Mouse (Mus musculus) hindbrain, embryonic 10.5 days (tissue): ENCODE measurements around the gene Syt16. TPM values are rescaled to one million over a fixed set of nuclear protein-coding genes. Genes with fewer than 3 reads are reported as not detected.

ENCODE experiments used
- DNase-seq: peaks from one replicate; pipeline ENCODE4 v3.0.0-alpha.2; 2017; ENCODE audit warnings: low spot score
- H3K27ac ChIP-seq: fragments of 300-500 bp; sonication (generic); 2 replicates; pipeline ENCODE4 v1.5.1; 2016; ENCODE audit warnings: mild to moderate bottlenecking, moderate library complexity
- H3K27me3 ChIP-seq: fragments of 300-500 bp; sonication (generic); 2 replicates; pipeline ENCODE4 v1.6.1; 2016; ENCODE audit warnings: mild to moderate bottlenecking; ENCODE audit not compliant: poor library complexity, insufficient read depth, severe bottlenecking
- H3K36me3 ChIP-seq: fragments of 300-500 bp; sonication (generic); 2 replicates; pipeline ENCODE4 v1.6.1; 2016; ENCODE audit warnings: mild to moderate bottlenecking, moderate library complexity
- H3K4me1 ChIP-seq: fragments of 300-500 bp; sonication (generic); replicated peaks from 2 replicates; pipeline ENCODE4 v1.6.1; 2016; ENCODE audit warnings: mild to moderate bottlenecking
- H3K4me3 ChIP-seq: fragments of 300-500 bp; sonication (generic); 2 replicates; pipeline ENCODE4 v1.5.1; 2016; ENCODE audit warnings: mild to moderate bottlenecking, moderate library complexity
- H3K9me3 ChIP-seq: fragments of 300-500 bp; sonication (generic); 2 replicates; pipeline ENCODE4 v1.6.1; 2016; ENCODE audit warnings: mild to moderate bottlenecking, moderate library complexity
- WGBS: fragments of 180-500 bp; shearing (Covaris S2); methylation state at CpG from one replicate; pipeline ENCODE4 v1.1.7; 2016; 5-methylcytosine and 5-hydroxymethylcytosine counted together
- polyA plus RNA-seq: library from polyadenylated mRNA; unstranded; fragments of >200 nt; fragmentation: Nextera tagmentation; extraction: Ambion mirVana; gene quantifications from 2 replicates; pipeline ENCODE4 v1.2.1, GENCODE M21; 2016

Syt16 gene
- polyA plus RNA-seq, 1 experiment from 2014 or later, result 5.1 TPM

- DNase-seq, result no peak
- Histone ChIP-seq H3K9me3 (no peaks in the 10 kb centered on the region), H3K27ac (no peak overlapping the region), H3K36me3 (no peaks in the 10 kb centered on the region), H3K4me1 (peaks cover 12% of the 10 kb centered on the region; the same call in 1 of the 2 replicates), H3K4me3 (no peak overlapping the region), H3K27me3 (no peaks in the 10 kb centered on the region)
- WGBS, result 90% methylated on average over 1 of the region's 1 CpGs
These were observed 92.1 kb downstream of the Syt16 start for GRCm38 (mm10) chr12:74089342-74090131.

DNA sequence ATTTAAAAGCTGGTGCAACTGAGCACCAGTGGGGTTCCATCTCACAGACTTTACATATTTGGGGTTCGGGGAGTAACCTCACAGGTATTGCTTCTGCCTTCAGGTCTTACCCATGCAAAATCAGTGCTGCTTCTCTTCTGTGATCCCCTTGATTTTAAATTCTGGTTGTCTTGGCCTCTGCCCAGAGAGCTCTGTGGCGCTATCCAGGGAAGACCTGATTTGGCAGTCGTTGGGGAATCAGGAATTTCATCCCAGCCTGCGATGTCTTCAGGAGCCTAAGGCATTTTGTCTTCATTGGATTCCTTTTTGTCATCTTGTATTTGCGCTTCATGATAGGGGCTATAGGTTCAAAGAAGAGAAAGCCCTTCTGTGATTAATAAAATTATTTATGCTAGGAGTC, 95.1 kb downstream of the Syt16 start:
- WGBS, result 82% methylated on average over 5 of the region's 5 CpGs
- Histone ChIP-seq H3K27me3 (no peaks in the 10 kb centered on the region), H3K4me3 (no peak overlapping the region), H3K27ac (no peak overlapping the region), H3K36me3 (no peaks in the 10 kb centered on the region), H3K9me3 (no peaks in the 10 kb centered on the region), H3K4me1 (peaks cover under 1% of the 10 kb centered on the region; the same call in 1 of the 2 replicates)
- DNase-seq, result no peak

DNA sequence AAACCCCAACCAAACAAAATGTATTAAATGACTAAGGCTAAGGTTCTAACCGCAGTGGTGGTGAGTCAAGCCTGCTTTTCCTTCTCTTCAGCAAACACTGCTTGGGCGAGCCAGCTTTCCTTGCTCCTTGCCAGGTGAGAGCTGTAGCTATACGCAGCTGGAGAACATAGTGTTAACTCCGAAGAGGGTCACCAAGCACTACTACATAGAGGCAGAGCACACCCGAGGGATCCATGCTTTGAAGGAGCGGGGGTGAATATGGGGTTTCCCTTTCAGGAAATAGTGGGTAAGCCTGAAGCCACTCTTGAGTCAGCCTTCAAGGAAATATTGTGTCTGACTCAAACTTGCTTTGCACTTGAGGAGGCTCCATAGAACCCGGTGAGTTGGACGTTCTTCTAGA, 95.6 kb downstream of the Syt16 start:
- H3K27me3 ChIP-seq, result no peaks in the 10 kb centered on the region
- H3K4me1 ChIP-seq, result peaks cover 3% of the 10 kb centered on the region; the same call in 1 of the 2 replicates
- no peak overlapping the region for H3K27ac ChIP-seq
- DNase-seq, result no peak
- no peak overlapping the region for H3K4me3 ChIP-seq
- WGBS, result 87% methylated on average over 8 of the region's 8 CpGs
- H3K36me3 ChIP-seq, result no peaks in the 10 kb centered on the region
- no peaks in the 10 kb centered on the region for H3K9me3 ChIP-seq

- Histone ChIP-seq H3K27me3 (no peaks in the 10 kb centered on the region), H3K4me1 (peaks cover 17% of the 10 kb centered on the region), H3K9me3 (no peaks in the 10 kb centered on the region), H3K36me3 (no peaks in the 10 kb centered on the region), H3K27ac (no peak overlapping the region), H3K4me3 (no peak overlapping the region)
- DNase-seq, result no peak
- 87% methylated on average over 5 of the region's 5 CpGs for WGBS
These were observed 97.2 kb downstream of the Syt16 start for GRCm38 (mm10) chr12:74094701-74095100.

GRCm38 (mm10) chr12:74098572-74099290, 101.3 kb downstream of the Syt16 start:
- Histone ChIP-seq H3K27me3 (no peaks in the 10 kb centered on the region), H3K4me3 (no peak overlapping the region), H3K36me3 (no peaks in the 10 kb centered on the region), H3K4me1 (peaks cover 17% of the 10 kb centered on the region), H3K27ac (no peak overlapping the region; the same call in 1 of the 2 replicates), H3K9me3 (no peaks in the 10 kb centered on the region)
- 58% methylated on average over 8 of the region's 8 CpGs for WGBS
- DNase-seq, result no peak

DNA sequence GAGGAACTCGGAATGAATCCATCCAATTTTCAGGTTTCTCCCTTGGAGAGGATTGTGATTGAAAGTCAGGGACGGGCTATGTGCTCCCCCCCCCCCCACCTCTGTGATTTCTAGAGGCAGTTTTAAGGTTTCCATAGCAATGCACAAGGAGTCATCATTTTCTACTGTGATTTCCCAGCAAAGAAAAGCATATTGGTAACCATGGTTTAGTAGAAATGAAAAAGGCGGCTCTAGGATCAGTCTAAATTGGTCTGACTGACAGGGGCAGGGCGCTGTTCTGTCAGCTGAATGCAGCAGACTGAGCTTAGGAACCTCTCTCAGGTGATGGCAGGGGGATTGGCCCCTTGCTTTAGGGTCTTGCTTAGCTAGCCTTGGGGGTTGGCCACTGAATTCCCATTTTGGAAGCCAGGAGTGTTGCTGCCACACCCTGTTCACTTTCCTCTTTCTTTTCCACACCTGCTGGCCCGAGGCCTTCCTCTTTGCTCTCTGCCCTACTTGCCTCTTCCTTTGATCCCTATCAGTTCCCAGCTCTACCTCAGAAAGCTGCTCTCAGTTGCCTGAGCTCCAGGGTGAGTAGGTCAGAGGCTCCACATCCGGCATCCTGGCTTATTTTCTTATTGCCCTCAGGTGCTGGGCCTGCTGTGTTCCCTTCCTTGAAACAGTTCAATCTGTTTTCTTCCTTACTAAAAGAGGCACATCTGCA, 108.5 kb downstream of the Syt16 start:
- peaks cover 13% of the 10 kb centered on the region for H3K4me1 ChIP-seq
- peaks cover 10% of the 10 kb centered on the region for H3K27me3 ChIP-seq
- 72% methylated on average over 6 of the region's 6 CpGs for WGBS
- DNase-seq, result no peak
- no peaks in the 10 kb centered on the region for H3K36me3 ChIP-seq
- no peaks in the 10 kb centered on the region for H3K9me3 ChIP-seq
- no peak overlapping the region for H3K4me3 ChIP-seq
- no peak overlapping the region for H3K27ac ChIP-seq

GRCm38 (mm10) chr12:74108663-74109081, 111.2 kb downstream of the Syt16 start:
- Histone ChIP-seq H3K4me3 (no peak overlapping the region), H3K4me1 (peaks cover 13% of the 10 kb centered on the region), H3K36me3 (no peaks in the 10 kb centered on the region), H3K27ac (no peak overlapping the region), H3K27me3 (peaks cover 20% of the 10 kb centered on the region), H3K9me3 (no peaks in the 10 kb centered on the region)
- 70% methylated on average over 4 of the region's 4 CpGs for WGBS
- no peak for DNase-seq

DNA sequence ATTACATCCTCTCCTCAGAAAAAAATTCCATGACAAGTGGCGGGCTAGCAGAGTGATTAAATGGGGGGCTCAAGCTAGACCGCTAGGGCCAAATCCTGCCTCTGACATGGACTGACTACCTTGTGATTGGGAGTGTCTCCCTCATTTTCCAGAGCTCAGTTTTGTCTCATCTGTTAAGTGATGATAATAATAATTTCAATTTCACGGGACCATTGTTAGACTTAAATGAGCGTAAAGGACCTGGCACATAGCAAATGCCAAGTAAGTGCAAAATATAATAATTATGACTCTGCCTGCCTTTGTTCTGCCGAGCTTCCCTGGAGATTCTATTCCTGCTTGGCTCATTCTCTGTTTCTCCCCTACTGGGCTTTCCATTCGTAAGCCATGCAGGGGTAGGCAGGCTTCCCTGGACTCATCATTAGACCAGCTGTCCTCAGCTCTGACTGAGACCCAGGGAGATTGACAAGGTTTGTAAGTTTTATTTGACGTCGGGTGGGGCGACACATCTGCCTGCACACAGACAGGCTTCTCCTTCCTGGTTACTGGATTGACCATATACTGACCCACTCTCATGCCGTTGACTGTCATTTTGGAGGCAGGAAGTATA, 112.1 kb downstream of the Syt16 start:
- no peak for DNase-seq
- H3K4me1 ChIP-seq, result peaks cover 13% of the 10 kb centered on the region

GRCm38 (mm10) chr12:74116825-74117224, 119.4 kb downstream of the Syt16 start:
- no peak overlapping the region for H3K27ac ChIP-seq
- WGBS, result 78% methylated on average over 6 of the region's 6 CpGs
- DNase-seq, result no peak
- 0 out of 2 replicates have a peak, but pooled peaks cover 3% of the 10 kb centered on the region for H3K27me3 ChIP-seq
- H3K9me3 ChIP-seq, result peaks cover 4% of the 10 kb centered on the region; the same call in 1 of the 2 replicates
- H3K36me3 ChIP-seq, result no peaks in the 10 kb centered on the region
- H3K4me1 ChIP-seq, result no peaks in the 10 kb centered on the region
- H3K4me3 ChIP-seq, result no peak overlapping the region

More for the DNA sequence above, 112.1 kb downstream of the Syt16 start:
- Histone ChIP-seq H3K27ac (no peak overlapping the region), H3K4me3 (no peak overlapping the region), H3K27me3 (peaks cover 20% of the 10 kb centered on the region), H3K36me3 (no peaks in the 10 kb centered on the region), H3K9me3 (no peaks in the 10 kb centered on the region)
- WGBS, result 59% methylated on average over 10 of the region's 10 CpGs

GRCm38 (mm10) chr12:74125796-74126195, 128.3 kb downstream of the Syt16 start:
- Histone ChIP-seq H3K9me3 (peaks cover 8% of the 10 kb centered on the region), H3K4me3 (no peak overlapping the region), H3K36me3 (no peaks in the 10 kb centered on the region), H3K27me3 (no peaks in the 10 kb centered on the region), H3K27ac (no peak overlapping the region), H3K4me1 (peaks cover 1% of the 10 kb centered on the region; the same call in 1 of the 2 replicates)
- no peak for DNase-seq
- WGBS, result 86% methylated on average over 12 of the region's 12 CpGs

DNA sequence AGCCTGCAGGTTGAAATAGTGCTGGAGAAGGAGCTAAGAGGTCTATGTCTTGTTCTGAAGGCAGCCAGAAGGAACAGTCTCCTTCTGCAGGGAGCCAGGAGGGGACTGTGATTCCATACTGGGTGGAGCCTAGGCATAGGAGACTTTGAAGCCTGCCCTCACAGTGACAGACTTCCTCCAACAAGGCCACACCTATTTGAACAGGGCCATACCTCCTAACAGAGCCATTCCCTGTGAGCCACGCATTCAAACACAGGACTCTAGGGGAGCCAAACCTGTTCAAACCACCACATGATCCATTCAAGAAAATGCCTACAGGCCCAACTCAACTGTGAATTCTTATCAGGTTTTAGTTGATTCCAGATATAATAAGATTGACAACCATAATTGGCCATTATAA, 130.8 kb downstream of the Syt16 start:
- no peak for DNase-seq
- H3K9me3 ChIP-seq, result peaks cover 8% of the 10 kb centered on the region
- peaks cover 11% of the 10 kb centered on the region; the same call in 1 of the 2 replicates for H3K4me1 ChIP-seq
- WGBS, result 69% methylated on average over 1 of the region's 1 CpGs
- no peak overlapping the region for H3K4me3 ChIP-seq
- no peak overlapping the region for H3K27ac ChIP-seq
- H3K27me3 ChIP-seq, result no peaks in the 10 kb centered on the region
- no peaks in the 10 kb centered on the region for H3K36me3 ChIP-seq

GRCm38 (mm10) chr12:74131790-74132189, 134.3 kb downstream of the Syt16 start:
- peaks cover 7% of the 10 kb centered on the region; the same call in 1 of the 2 replicates for H3K9me3 ChIP-seq
- H3K27ac ChIP-seq, result no peak overlapping the region
- no peaks in the 10 kb centered on the region for H3K36me3 ChIP-seq
- DNase-seq, result no peak
- no peaks in the 10 kb centered on the region for H3K27me3 ChIP-seq
- peaks cover 11% of the 10 kb centered on the region; the same call in 1 of the 2 replicates for H3K4me1 ChIP-seq
- 43% methylated on average over 2 of the region's 2 CpGs for WGBS
- no peak overlapping the region for H3K4me3 ChIP-seq
